Mouse (Mus musculus) limb, embryonic 14.5 days (tissue): ENCODE results near the gene Arl15. TPM values are rescaled to one million over a fixed set of nuclear protein-coding genes. Genes with fewer than 3 reads are reported as not detected.
"Not testable (repeated sequence)": the region's sequence is repeated elsewhere in the genome, so short reads cannot be mapped to it uniquely, and the experiment has no call there.

ENCODE experiments used
- ATAC-seq: fragments of 200-750 bp; cut with Nextera tagmentation; 2 replicates; pipeline ENCODE4 v1.8.0; 2017; ENCODE audit warnings: low read depth, moderate number of reproducible peaks, moderate TSS enrichment; ENCODE audit not compliant: low FRiP score
- DNase-seq: peaks from one replicate; pipeline ENCODE4 v3.0.0-alpha.2; 2015; ENCODE audit warnings: low spot score
- H3K27ac ChIP-seq: fragments of 300-500 bp; sonication (generic); replicated peaks from 2 replicates; pipeline ENCODE4 v1.5.1; 2014; ENCODE audit warnings: low read depth, mild to moderate bottlenecking, low read length, moderate library complexity, mixed read lengths
- H3K27me3 ChIP-seq: fragments of 300-500 bp; sonication (generic); 2 replicates; pipeline ENCODE4 v1.6.1; 2014; ENCODE audit warnings: low read length, mixed read lengths; ENCODE audit not compliant: control insufficient read depth, insufficient read depth
- H3K36me3 ChIP-seq: fragments of 300-500 bp; sonication (generic); 2 replicates; pipeline ENCODE4 v1.6.1; 2014; ENCODE audit warnings: mild to moderate bottlenecking, low read length, moderate library complexity, mixed read lengths; ENCODE audit not compliant: control insufficient read depth, insufficient read depth
- H3K4me1 ChIP-seq: fragments of 300-500 bp; sonication (generic); 2 replicates; pipeline ENCODE4 v1.6.1; 2014; ENCODE audit warnings: antibody characterized with exemption, low read length, mixed read lengths; ENCODE audit not compliant: control insufficient read depth, insufficient read depth
- H3K4me2 ChIP-seq: fragments of 300-500 bp; sonication (generic); replicated peaks from 2 replicates; pipeline ENCODE4 v1.6.1; 2014; ENCODE audit warnings: low read depth, mild to moderate bottlenecking, low read length, moderate library complexity; ENCODE audit not compliant: severe bottlenecking
- H3K4me3 ChIP-seq: fragments of 300-500 bp; sonication (generic); replicated peaks from 2 replicates; pipeline ENCODE4 v1.5.1; 2014; ENCODE audit warnings: low read length
- H3K9ac ChIP-seq: fragments of 300-500 bp; sonication (generic); 2 replicates; pipeline ENCODE4 v1.6.1; 2014; ENCODE audit warnings: mild to moderate bottlenecking, low read depth, low read length, moderate library complexity; ENCODE audit not compliant: severe bottlenecking
- H3K9me3 ChIP-seq: fragments of 300-500 bp; sonication (generic); 2 replicates; pipeline ENCODE4 v1.6.1; 2016; ENCODE audit warnings: low read length; ENCODE audit not compliant: control insufficient read depth
- POLR2A ChIP-seq: fragments of 200-500 bp; IDR thresholded peaks from 2 replicates; pipeline ENCODE4 v1.8.0; 2012; ENCODE audit warnings: inconsistent platforms, mild to moderate bottlenecking, moderate library complexity, borderline replicate concordance; ENCODE audit not compliant: insufficient read depth, insufficient read length; ENCODE audit errors: extremely low read depth
- WGBS: fragments of 180-500 bp; shearing (Covaris S2); extraction: QIAGEN DNeasy Blood & Tissue Kit; methylation state at CpG from one replicate; pipeline ENCODE4 v1.1.7; 2014; 5-methylcytosine and 5-hydroxymethylcytosine counted together
- polyA plus RNA-seq, 2 experiments: library from polyadenylated mRNA; depleted of rRNA in 1 of 2; stranded (reverse) in 1 of 2; unstranded in 1 of 2; fragments of >200 nt; fragmentation: Nextera tagmentation in 1 of 2; extraction: Ambion mirVana in 1 of 2; gene quantifications; 2 replicates each; pipeline versions ENCODE4 v1.2.1 to v1.2.3; 2012 to 2014

Arl15 gene
- polyA plus RNA-seq, 2 experiments = 10.1 to 10.7 TPM

GRCm38 (mm10) chr13:113774799-113775198, 19.5 kb upstream of the Arl15 start:
- no peak overlapping the region for H3K4me2 ChIP-seq
- DNase-seq (peak; percentile 42), ATAC-seq (no peak; the same call in 1 of the 2 replicates)
- WGBS = 59% methylated on average over 8 of the region's 8 CpGs
- no peaks in the 10 kb centered on the region for H3K27me3 ChIP-seq
- no peak overlapping the region for H3K4me3 ChIP-seq
- no peaks in the 10 kb centered on the region for H3K9me3 ChIP-seq
- TF ChIP-seq POLR2A = no peak
- H3K36me3 ChIP-seq = no peaks in the 10 kb centered on the region
- H3K9ac ChIP-seq = no peak overlapping the region
- peaks cover 13% of the 10 kb centered on the region for H3K4me1 ChIP-seq
- H3K27ac ChIP-seq = peak overlapping the region; percentile 73

GRCm38 (mm10) chr13:113775244-113776140, 18.8 kb upstream of the Arl15 start:
- 22% methylated on average over 10 of the region's 10 CpGs for WGBS
- H3K4me1 ChIP-seq = peaks cover 13% of the 10 kb centered on the region
- no peaks in the 10 kb centered on the region for H3K9me3 ChIP-seq
- H3K36me3 ChIP-seq = no peaks in the 10 kb centered on the region
- H3K9ac ChIP-seq = no peak overlapping the region
- no peaks in the 10 kb centered on the region for H3K27me3 ChIP-seq
- DNase-seq (peak; percentile 82), ATAC-seq (peak; percentile 75; the same call in 1 of the 2 replicates)
- H3K4me2 ChIP-seq = no peak overlapping the region; the same call in 1 of the 2 replicates
- H3K27ac ChIP-seq = peak overlapping the region; percentile 73
- TF ChIP-seq POLR2A = no peak
- no peak overlapping the region for H3K4me3 ChIP-seq

- DNase-seq = peak; percentile 2
- Histone ChIP-seq H3K9me3 (no peaks in the 10 kb centered on the region), H3K27me3 (no peaks in the 10 kb centered on the region), H3K4me1 (peaks cover 9% of the 10 kb centered on the region; the same call in 1 of the 2 replicates), H3K27ac (no peak overlapping the region), H3K36me3 (no peaks in the 10 kb centered on the region), H3K4me3 (no peak overlapping the region), H3K9ac (no peak overlapping the region), H3K4me2 (no peak overlapping the region)
- TF ChIP-seq POLR2A = no peak
- WGBS = 47% methylated on average over 5 of the region's 5 CpGs
- ATAC-seq = no peak
These were observed 8.5 kb upstream of the Arl15 start for GRCm38 (mm10) chr13:113785803-113786202.

- Histone ChIP-seq H3K36me3 (no peaks in the 10 kb centered on the region), H3K9me3 (no peaks in the 10 kb centered on the region), H3K4me2 (no peak overlapping the region), H3K9ac (no peak overlapping the region), H3K4me1 (peaks cover 9% of the 10 kb centered on the region; the same call in 1 of the 2 replicates), H3K27me3 (no peaks in the 10 kb centered on the region), H3K4me3 (no peak overlapping the region), H3K27ac (no peak overlapping the region)
- TF ChIP-seq POLR2A = no peak
- no peak for DNase-seq
- ATAC-seq = no peak
- 67% methylated on average over 8 of the region's 8 CpGs for WGBS
These were observed 7.2 kb upstream of the Arl15 start for GRCm38 (mm10) chr13:113787136-113787535.

- not testable (repeated sequence) for H3K36me3 ChIP-seq, H3K9ac ChIP-seq, H3K4me2 ChIP-seq, ATAC-seq, H3K27me3 ChIP-seq, H3K4me3 ChIP-seq, H3K9me3 ChIP-seq, H3K27ac ChIP-seq, DNase-seq
- WGBS = 100% methylated on average over 1 of the region's 3 CpGs
- H3K4me1 ChIP-seq = peaks cover 12% of the 10 kb centered on the region
These were observed 4.3 kb upstream of the Arl15 start for GRCm38 (mm10) chr13:113790016-113790415.
